Mouse (Mus musculus): ENCODE measurements around the gene Iyd. TPM values are rescaled to one million over a fixed set of nuclear protein-coding genes. Genes with fewer than 3 reads are reported as not detected.

Gene Iyd
- polyA plus RNA-seq, 1 experiment from 2014 or later, result 0.31 TPM

DNA sequence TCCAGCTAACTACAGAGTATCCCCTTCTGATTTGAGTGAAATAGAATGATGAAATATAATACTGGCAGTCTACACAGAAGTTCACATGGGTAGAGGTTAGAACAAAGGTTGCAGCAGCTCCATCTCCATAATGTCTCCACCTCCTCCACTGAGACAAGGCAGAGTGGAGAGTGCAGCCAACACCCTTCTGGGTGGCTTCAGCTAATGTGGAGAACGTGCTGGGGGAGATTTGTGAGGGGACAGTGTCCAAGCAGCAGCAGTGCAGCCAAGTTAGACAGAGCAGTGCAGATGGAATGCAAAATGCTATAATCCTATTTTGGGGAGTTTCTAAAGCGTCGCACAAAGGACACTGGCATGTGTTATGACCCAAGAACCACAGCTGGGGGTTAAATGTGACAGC, 16.5 kb downstream of the Iyd start:
- H3K27me3 ChIP-seq, result no peaks in the 10 kb centered on the region
- no peaks in the 10 kb centered on the region for H3K4me1 ChIP-seq (replicated peaks)
- H3K4me3 ChIP-seq, result no peak overlapping the region
- H3K9me3 ChIP-seq, result no peaks in the 10 kb centered on the region
- H3K36me3 ChIP-seq, result no peaks in the 10 kb centered on the region
- no peak overlapping the region for H3K27ac ChIP-seq (replicated peaks)
- WGBS, result 74% methylated on average over 3 of the region's 3 CpGs
- no peak overlapping the region for H3K4me2 ChIP-seq
- ATAC-seq (ENCODE audit: low FRiP score, low read depth), result no peak
- no peak overlapping the region for H3K9ac ChIP-seq

DNA sequence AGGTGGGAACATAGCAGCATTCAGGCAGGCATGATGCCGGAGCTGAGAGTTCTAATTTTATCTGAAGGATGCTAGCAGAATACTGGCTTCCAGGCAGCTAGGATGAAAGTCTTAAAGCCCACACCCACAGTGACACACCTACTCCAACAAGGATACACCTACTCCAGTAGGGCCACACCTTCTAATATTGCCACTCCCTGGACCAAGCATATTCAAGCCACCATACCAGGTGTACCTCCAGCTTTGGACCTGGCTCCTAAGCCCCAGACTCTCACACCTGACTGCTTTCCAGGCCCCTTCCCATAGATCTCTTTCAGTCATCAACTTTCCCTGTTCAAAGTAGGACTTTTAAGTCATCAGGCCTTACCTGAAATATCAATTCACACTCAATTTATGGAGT, 19.1 kb downstream of the Iyd start:
- no peaks in the 10 kb centered on the region for H3K36me3 ChIP-seq
- H3K9me3 ChIP-seq, result no peaks in the 10 kb centered on the region
- no peak overlapping the region for H3K27ac ChIP-seq (replicated peaks)
- H3K9ac ChIP-seq, result no peak overlapping the region
- no peak overlapping the region for H3K4me3 ChIP-seq
- 97% methylated on average over 1 of the region's 1 CpGs for WGBS
- no peak for ATAC-seq (ENCODE audit: low FRiP score, low read depth)
- no peaks in the 10 kb centered on the region for H3K27me3 ChIP-seq
- no peaks in the 10 kb centered on the region for H3K4me1 ChIP-seq (replicated peaks)
- H3K4me2 ChIP-seq, result no peak overlapping the region

DNA sequence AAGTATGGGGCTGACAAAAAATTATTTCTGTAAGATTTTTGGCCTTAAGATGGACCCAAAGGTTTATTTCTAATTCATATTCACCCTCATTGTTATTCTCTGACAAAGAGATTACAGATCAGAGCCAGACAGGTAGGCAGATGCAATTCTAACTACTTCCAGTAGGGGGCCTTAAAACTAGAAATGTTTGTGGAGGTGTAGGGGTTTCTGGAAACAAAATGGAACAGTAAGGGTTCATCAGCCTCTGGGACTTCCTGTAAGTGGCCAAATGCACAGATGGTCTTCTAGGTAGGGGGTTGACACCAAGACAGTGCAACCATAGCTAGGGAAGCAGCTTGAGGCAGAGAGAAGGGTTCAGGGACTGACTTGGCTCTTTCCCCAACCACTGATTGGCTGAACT, 22.1 kb downstream of the Iyd start:
- no peaks in the 10 kb centered on the region for H3K27me3 ChIP-seq
- H3K4me2 ChIP-seq, result no peak overlapping the region
- H3K27ac ChIP-seq (replicated peaks), result no peak overlapping the region
- no peaks in the 10 kb centered on the region for H3K9me3 ChIP-seq
- no peak overlapping the region for H3K9ac ChIP-seq
- ATAC-seq (ENCODE audit: low FRiP score, low read depth), result no peak
- H3K4me3 ChIP-seq, result no peak overlapping the region
- no peaks in the 10 kb centered on the region; the same call in 1 of the 2 replicates for H3K4me1 ChIP-seq (replicated peaks)
- no peaks in the 10 kb centered on the region for H3K36me3 ChIP-seq

DNA sequence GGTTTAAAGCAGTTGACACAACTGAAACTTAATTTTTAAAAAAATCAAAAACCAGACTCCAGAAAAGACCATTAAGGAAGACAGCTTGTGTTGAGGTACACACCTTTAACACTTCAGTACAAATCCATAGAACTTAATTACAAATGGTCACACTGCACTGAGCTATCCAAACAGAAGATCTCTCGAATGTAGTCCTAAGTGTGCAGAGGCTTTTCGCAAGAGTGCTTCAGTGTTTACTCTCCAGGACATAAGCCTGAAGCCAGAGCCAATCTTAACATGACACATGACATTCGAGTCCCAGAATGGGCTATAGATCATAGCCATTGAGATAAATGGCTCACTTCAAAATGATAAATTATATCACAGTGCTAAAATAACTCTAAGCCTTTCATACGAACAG, 25.1 kb downstream of the Iyd start:
- no peak overlapping the region for H3K27ac ChIP-seq (replicated peaks)
- no peaks in the 10 kb centered on the region for H3K27me3 ChIP-seq
- H3K9ac ChIP-seq, result no peak overlapping the region
- no peak overlapping the region for H3K4me2 ChIP-seq
- H3K9me3 ChIP-seq, result no peaks in the 10 kb centered on the region
- peak; percentile 44; the same call in 1 of the 2 replicates for ATAC-seq (ENCODE audit: low FRiP score, low read depth)
- no peaks in the 10 kb centered on the region; the same call in 1 of the 2 replicates for H3K4me1 ChIP-seq (replicated peaks)
- no peaks in the 10 kb centered on the region for H3K36me3 ChIP-seq
- WGBS, result 63% methylated on average over 4 of the region's 4 CpGs
- no peak overlapping the region for H3K4me3 ChIP-seq

DNA sequence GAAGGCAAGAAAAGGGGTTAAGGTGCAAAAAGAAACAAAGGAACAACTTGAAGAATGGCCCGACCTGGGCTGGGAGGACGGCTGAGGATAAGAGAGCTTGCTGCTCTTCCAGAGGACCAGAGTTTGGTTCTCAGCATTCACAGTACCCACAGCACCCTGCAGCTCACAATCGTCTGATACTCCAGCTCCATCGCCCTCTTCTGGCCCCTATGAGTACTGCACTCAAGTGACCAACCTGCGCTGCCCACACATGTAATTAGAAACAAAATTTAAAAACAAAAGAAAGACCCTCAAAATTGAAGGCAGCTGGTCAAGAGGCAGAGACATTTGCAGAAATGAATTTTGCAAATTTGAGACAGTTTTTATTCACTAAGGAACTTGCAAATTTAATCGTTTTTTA, 27.8 kb downstream of the Iyd start:
- Histone ChIP-seq H3K4me1 (replicated peaks) (no peaks in the 10 kb centered on the region; the same call in 1 of the 2 replicates), H3K9ac (no peak overlapping the region), H3K27ac (replicated peaks) (no peak overlapping the region), H3K4me2 (no peak overlapping the region), H3K27me3 (no peaks in the 10 kb centered on the region), H3K36me3 (no peaks in the 10 kb centered on the region), H3K9me3 (no peaks in the 10 kb centered on the region), H3K4me3 (no peak overlapping the region)
- ATAC-seq (ENCODE audit: low FRiP score, low read depth), result no peak
- 72% methylated on average over 6 of the region's 6 CpGs for WGBS

DNA sequence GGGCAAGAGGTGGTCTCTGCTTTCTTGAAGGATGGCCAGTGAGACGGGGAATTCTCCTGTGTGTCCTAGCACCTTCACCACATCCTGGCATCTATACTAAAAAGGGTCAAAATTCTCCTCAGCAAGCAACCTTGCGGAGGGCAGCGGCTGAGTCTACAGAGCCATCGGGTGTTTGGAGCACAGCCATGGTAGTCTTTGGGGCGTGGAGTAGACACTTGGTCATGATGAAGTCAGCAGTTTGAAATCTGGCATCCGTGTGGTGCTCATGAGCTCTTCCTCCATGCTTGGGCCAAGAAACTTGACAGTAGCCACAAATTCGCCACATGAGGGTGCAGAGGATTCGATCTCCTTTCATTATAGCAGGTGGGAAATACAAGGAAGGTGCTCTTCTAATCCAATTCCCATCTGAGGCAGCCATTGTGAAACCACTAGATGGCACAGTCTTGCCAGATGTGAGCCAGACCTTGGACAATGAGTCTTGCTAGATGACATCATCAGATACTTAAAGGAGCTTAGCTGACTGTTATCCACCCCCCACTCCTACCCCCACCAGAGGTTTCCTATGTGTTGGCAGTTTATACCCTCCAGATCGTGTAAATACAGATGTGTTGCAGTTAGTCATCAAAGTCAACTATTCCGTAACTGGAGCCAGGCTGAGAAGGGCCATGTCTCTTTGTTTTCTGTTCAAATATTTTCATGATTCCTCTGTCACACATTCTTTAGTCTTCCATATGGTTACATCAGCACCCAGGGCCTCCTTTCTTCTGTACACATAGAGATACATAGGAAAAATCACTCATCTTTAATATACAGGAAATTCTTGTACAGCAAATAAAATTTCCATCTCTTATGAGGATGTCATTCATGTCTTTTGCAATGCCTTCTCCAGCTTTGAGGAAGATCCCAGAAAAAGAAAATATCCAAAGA, 32.9 kb downstream of the Iyd start:
- Histone ChIP-seq H3K4me1 (replicated peaks) (no peaks in the 10 kb centered on the region), H3K27ac (replicated peaks) (no peak overlapping the region), H3K36me3 (no peaks in the 10 kb centered on the region), H3K9me3 (no peaks in the 10 kb centered on the region), H3K27me3 (no peaks in the 10 kb centered on the region), H3K4me2 (no peak overlapping the region), H3K9ac (no peak overlapping the region), H3K4me3 (no peak overlapping the region)
- peak; percentile 27; the same call in 1 of the 2 replicates for ATAC-seq (ENCODE audit: low FRiP score, low read depth)
- WGBS, result 79% methylated on average over 10 of the region's 10 CpGs

DNA sequence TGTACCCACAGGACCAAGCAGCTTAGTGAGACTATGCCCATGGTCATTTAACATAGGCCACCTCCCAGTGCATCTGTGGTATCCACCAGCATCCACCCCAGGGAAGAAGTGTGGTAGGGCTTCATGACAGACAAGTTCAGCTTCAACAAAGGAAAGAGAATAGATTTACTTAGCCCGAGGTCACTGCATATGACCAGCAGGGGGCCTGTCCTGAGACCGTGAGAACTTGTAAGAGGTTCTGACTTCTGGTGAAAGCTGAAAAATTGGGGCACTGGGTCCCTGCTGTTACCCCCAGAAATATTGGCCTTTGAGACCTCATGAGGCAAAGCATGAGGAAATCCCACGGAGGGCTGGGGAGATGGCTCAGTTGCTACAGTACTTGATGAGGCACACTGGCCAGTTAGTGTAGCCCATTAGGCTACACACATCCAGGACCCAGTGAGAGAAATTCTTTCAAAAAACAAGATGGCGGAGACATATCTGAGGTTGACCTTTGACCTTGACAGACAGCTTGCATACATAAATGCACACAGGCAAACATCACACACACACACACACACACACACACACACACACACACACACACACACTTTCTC, 34.0 kb downstream of the Iyd start:
- Histone ChIP-seq H3K9me3 (no peaks in the 10 kb centered on the region), H3K4me3 (no peak overlapping the region), H3K27ac (replicated peaks) (no peak overlapping the region), H3K4me2 (no peak overlapping the region), H3K27me3 (no peaks in the 10 kb centered on the region), H3K4me1 (replicated peaks) (no peaks in the 10 kb centered on the region), H3K36me3 (no peaks in the 10 kb centered on the region), H3K9ac (no peak overlapping the region)
- 62% methylated on average over 4 of the region's 4 CpGs for WGBS
- ATAC-seq (ENCODE audit: low FRiP score, low read depth), result no peak

DNA sequence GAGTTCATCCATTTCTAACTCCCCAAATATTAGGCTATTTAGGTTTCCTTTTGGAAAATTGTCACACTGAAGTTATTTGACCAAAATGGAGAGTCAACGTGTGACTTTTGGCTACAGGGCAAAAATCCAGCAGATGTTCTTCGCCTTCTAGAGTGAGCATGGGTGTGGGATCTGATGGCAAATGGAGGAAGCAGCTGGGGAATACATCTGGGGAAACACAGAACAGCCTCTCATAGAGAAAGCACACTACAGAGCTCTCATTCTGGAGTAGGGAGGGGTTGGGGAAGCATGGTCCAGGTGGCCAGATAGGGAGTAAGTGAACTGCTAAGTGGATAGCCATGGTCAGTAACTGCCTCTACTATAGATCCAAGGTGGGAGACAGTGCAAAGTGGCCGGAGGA, 50.6 kb downstream of the Iyd start:
- WGBS, result 88% methylated on average over 3 of the region's 3 CpGs
- Histone ChIP-seq H3K27me3 (no peaks in the 10 kb centered on the region), H3K4me1 (replicated peaks) (no peaks in the 10 kb centered on the region), H3K9me3 (no peaks in the 10 kb centered on the region), H3K27ac (replicated peaks) (no peak overlapping the region), H3K4me2 (no peak overlapping the region), H3K36me3 (no peaks in the 10 kb centered on the region), H3K4me3 (no peak overlapping the region), H3K9ac (no peak overlapping the region)
- ATAC-seq (ENCODE audit: low FRiP score, low read depth), result no peak

DNA sequence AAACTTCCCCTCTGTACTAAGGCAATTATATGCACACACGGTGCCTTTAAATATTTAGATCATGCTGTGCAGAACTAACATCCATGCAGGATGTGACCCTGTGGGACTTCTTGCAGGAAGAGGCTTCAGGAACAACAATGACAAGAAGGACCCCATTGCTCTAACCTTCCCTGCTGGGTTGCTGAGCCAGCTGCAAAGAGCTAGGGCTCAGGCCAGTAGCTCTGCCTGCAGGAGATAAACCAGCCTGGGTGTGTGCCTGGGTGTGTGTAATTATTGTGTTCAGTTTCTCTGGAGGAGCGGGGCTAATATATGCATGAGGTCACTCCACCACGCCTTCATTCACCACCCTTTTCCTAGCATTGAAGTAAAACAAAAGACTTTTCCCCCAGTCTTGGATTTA, 51.8 kb downstream of the Iyd start:
- WGBS, result 10% methylated on average over 3 of the region's 3 CpGs
- no peak overlapping the region for H3K4me3 ChIP-seq

DNA sequence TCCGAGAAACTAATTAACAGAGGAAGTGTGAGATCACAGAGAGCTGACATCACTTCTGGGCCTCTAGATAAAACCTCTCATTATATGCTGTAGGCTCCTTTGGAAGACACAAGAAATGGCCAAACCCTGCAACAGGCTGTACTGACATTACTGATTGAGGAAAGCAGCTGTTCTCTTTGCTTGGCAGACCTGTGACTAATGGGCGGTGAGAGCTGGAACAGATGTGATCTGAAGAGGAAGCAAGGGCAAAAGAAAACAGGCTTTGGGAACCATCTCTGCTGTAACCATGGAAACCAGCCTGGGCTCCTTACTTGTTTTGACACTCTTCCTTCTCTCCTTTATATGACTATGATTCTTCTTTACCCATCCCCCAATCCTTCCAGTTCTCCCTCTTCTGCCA, 56.7 kb downstream of the Iyd start:
- no peaks in the 10 kb centered on the region for H3K27me3 ChIP-seq
- no peak for ATAC-seq (ENCODE audit: low FRiP score, low read depth)
- no peaks in the 10 kb centered on the region for H3K9me3 ChIP-seq
- H3K4me2 ChIP-seq, result no peak overlapping the region
- H3K27ac ChIP-seq (replicated peaks), result no peak overlapping the region
- H3K9ac ChIP-seq, result no peak overlapping the region
- H3K4me3 ChIP-seq, result no peak overlapping the region
- H3K36me3 ChIP-seq, result no peaks in the 10 kb centered on the region
- WGBS, result 57% methylated on average over 2 of the region's 2 CpGs
- no peaks in the 10 kb centered on the region for H3K4me1 ChIP-seq (replicated peaks)

More for the DNA sequence above, 51.8 kb downstream of the Iyd start:
- Histone ChIP-seq H3K27ac (replicated peaks) (no peak overlapping the region), H3K9me3 (no peaks in the 10 kb centered on the region), H3K36me3 (no peaks in the 10 kb centered on the region), H3K4me2 (no peak overlapping the region), H3K27me3 (no peaks in the 10 kb centered on the region), H3K9ac (no peak overlapping the region), H3K4me1 (replicated peaks) (no peaks in the 10 kb centered on the region)
- ATAC-seq (ENCODE audit: low FRiP score, low read depth), result peak; percentile 59; the same call in 1 of the 2 replicates

DNA sequence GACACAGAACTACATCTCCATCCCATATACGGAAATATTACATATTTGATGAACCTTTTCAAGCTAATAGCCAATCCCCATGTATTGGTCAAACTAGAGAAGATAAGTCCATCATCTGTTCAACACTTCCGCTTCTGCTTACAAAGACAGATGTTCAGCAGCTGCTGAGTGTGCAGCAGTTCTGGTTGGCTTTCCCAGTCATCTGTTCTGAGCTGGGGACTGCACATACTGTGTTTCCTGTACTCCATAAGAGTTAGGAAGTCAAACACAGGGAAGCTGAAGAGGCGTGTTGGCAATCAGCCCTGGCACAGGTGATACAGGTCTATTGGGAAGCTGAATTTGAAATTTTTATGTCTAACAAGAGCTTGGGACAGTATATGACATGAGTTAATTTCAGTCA, 57.7 kb downstream of the Iyd start:
- Histone ChIP-seq H3K27ac (replicated peaks) (no peak overlapping the region), H3K9ac (no peak overlapping the region), H3K4me3 (no peak overlapping the region), H3K9me3 (no peaks in the 10 kb centered on the region), H3K36me3 (no peaks in the 10 kb centered on the region), H3K27me3 (no peaks in the 10 kb centered on the region), H3K4me2 (no peak overlapping the region), H3K4me1 (replicated peaks) (no peaks in the 10 kb centered on the region)
- no peak for ATAC-seq (ENCODE audit: low FRiP score, low read depth)
- WGBS, result 95% methylated on average over 3 of the region's 3 CpGs
